Mouse (Mus musculus): ENCODE data around the gene Crygd. TPM values are rescaled to one million over a fixed set of nuclear protein-coding genes. Genes with fewer than 3 reads are reported as not detected.

The Crygd gene
- not detected for polyA plus RNA-seq (2017; shearing (Covaris generic))

GRCm38 (mm10) chr1:65063352-65063751 lies at the start of gene Crygd:
Gene Crygd, minus strand, starts transcription at chr1:65063452.

GRCm38 (mm10) chr1:65103273-65103672 lies 40.0 kb upstream of the Crygd start, which contains the start of gene Cryga:
Gene Cryga, minus strand, starts transcription at chr1:65103373.

DNA sequence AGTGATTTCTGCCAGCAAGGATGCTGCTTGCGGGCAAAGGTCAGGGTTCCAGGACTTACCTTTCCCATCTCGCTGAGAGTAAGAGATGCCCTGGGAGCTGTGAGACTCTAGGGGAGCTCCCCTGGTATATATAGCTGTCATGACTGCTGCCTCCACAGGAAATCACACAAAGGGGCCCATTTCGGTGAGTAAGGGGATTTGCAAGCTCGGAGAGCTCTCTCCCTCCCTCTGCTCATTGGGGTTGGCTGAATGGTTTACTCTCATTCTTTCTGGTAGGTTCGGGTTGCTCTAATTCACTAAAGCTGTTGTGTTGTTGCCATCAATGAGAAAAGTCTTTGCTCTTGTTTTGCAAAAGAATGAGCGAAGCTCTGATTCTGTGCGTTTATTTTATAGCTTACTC lies 18.9 kb upstream of the Crygd start, which contains the start of gene Crygb:
Crygb (minus strand) TSS at position 101 of the 400 bp plus-strand sequence.

DNA sequence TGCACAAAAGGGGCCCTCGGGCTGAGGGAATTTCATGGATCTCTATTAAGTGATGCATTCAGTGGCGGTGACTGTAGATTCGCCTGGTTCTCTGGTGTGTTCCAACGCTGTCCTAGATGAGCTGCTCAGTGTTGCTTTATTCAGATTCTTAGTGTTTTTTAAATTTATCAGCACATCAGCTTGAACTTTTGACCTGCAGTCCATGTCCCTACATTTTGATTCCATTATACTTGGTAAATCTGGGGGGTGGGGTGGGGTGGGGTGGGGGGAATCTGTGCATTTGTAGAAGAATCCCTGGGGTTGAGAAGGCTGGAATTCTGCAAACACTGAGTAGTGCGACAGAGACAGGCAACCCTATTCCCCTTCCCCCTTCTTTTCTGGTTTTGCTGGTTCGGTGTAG lies 10.3 kb upstream of the Crygd start, which contains the start of gene Crygc:
Crygc (minus strand) TSS at position 101 of the 400 bp plus-strand sequence.

DNA sequence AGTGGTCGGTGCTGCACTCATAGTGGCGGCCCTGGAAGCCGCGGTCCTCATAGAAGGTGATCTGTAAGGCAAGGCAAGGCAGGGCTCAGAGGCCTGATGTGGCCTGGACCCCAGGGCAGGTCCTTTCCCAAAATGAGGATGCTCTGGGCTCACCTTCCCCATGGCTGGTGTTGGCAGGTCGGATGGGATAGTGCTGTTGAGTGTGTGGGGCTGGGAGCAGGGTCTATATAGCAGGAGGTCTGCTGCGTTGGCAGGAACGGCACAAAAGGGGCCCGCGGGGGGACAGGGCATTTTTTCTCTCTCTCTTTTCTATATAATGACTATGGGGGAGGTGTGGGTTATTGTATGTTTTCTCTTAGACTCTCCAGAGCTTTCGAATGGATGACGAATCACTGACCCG lies 12.3 kb downstream of the Crygd start, which contains the start of gene Cryge:
Cryge (minus strand) TSS at position 198 of the 400 bp plus-strand sequence.

DNA sequence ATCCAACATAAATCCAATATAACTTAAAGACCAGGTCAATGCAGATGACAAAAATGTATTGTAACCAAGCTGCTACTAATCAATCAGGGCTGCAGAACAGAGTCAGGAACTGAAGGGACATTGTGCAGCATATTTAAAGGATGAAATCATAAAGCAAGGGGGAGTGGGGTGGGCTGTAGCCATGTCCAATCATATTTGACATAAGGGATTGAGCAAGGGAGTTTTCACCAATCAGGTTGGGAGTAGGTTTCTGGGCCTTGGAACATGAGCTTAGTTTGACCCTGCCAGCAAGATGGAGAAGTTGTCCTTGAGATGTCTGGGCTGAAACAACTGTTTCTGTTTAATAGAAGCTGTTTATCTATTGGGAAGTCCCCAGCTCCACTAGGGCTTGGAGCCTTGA lies 30.6 kb downstream of the Crygd start, which contains the start of gene Akr1cl:
Akr1cl (minus strand) TSS at position 119 of the 400 bp plus-strand sequence.

Other genes starting within 250 kb of the Crygd start
- 36.3 TPM for gene Plekhm3, start 106.6 kb downstream of the Crygd start, polyA plus RNA-seq (2017; shearing (Covaris generic))
- 0.52 TPM for gene Akr1cl, start 30.7 kb downstream of the Crygd start, polyA plus RNA-seq (2017; shearing (Covaris generic))
- gene Cryge, start 12.3 kb downstream of the Crygd start, polyA plus RNA-seq (2017; shearing (Covaris generic)) = not detected
- gene Crygc, start 10.2 kb upstream of the Crygd start, polyA plus RNA-seq (2017; shearing (Covaris generic)) = not detected
- gene Crygb, start 18.8 kb upstream of the Crygd start, polyA plus RNA-seq (2017; shearing (Covaris generic)) = not detected
- not detected for gene Cryga, start 39.9 kb upstream of the Crygd start, polyA plus RNA-seq (2017; shearing (Covaris generic))
- not detected for gene Gm28845, start 56.1 kb upstream of the Crygd start, polyA plus RNA-seq (2017; shearing (Covaris generic))
- gene D630023F18Rik, start 59.8 kb upstream of the Crygd start, polyA plus RNA-seq (2017; shearing (Covaris generic)) = not detected
- gene Idh1, start 123.0 kb upstream of the Crygd start, polyA plus RNA-seq (2017; shearing (Covaris generic)) = 3.5 TPM
- gene Pikfyve, start 123.2 kb upstream of the Crygd start, polyA plus RNA-seq (2017; shearing (Covaris generic)) = 22.2 TPM
- gene Pth2r, start 218.6 kb upstream of the Crygd start, polyA plus RNA-seq (2017; shearing (Covaris generic)) = not detected

Data from effector memory CD4-positive, alpha-beta T cell, adult 5 months (primary cell).